Mouse (Mus musculus) lung, postnatal 0 days (tissue): ENCODE data around the gene Dpt.

Source experiments
- CTCF ChIP-seq: IDR thresholded peaks from 2 replicates; pipeline ENCODE4 v1.5.1; 2016; ENCODE audit warnings: antibody characterized with exemption, mild to moderate bottlenecking
- EP300 ChIP-seq: IDR thresholded peaks from 2 replicates; pipeline ENCODE4 v1.6.1; 2016; ENCODE audit warnings: antibody characterized with exemption, mild to moderate bottlenecking, control low read depth

DNA sequence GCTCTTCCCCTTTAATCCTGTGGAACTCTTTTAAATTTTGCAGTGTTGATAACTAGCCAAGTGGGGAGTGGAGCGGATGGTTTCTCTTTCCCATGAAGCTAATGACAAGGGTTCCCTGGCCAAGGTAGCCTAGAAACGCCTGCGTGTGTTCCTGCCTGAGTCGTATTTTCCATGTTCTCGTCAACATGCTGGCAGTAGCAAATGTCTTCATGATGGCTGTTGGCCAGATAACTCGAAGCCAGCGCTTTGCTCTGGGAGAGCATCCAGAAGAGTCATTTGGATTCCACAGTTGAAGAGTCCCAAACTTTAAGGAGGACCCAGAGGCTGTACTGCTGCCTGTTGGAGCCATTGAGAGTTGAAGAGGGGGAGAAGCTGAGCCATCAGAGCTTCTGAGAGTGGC is 25.8 kb upstream of the Dpt start:
- no peak for TF ChIP-seq CTCF
- peak; percentile 78 for TF ChIP-seq EP300
